In the genomic region with DNA sequence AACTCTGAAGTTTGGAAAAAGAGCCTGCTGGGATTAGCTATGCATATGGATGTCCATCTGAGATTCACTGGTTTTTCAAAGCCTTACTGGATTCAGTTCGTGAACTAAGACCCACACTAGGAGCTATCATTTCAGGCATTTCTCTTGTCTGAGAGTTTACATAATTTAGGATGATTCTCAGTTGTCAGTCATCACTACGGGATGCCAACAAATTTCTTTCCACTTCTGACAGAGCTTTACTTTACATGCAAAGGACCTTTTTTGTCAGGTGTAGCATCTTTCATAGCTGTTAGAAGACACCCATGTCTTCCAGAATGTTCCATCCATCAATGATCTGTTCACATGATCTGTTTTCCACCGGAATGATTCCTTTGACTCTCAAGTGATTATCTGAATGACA, we compare ENCODE assay signal across 8 mouse cellular contexts.
A peak's percentile ranks its signal among the peaks of the same experiment; 100 is the strongest.
DNase-seq lines count a peak whose midpoint lies in the region.
"Not testable (repeated sequence)": the region's sequence is repeated elsewhere in the genome, so short reads cannot be mapped to it uniquely, and the experiment has no call there.

No protein-coding gene starts in this region.

- DNase-seq in A20 (ENCODE audit: low read depth, low spot score), result peak; percentile 1
- DNase-seq in gastrocnemius, adult 8-10 months (ENCODE audit: low spot score in 2 of 2), result peak; percentile 5 to 28
- peak; percentile 2 for DNase-seq in heart, postnatal 25 days (ENCODE audit: low spot score)
- peak; percentile 17 for DNase-seq in kidney, postnatal 14 days
- DNase-seq in left cerebral cortex, adult 18-20 months (ENCODE audit: low spot score in 2 of 2), result peak; percentile 4 to 7
- peak; percentile 23 for DNase-seq in lung, postnatal 36 days
- peak; percentile 3 for DNase-seq in right cerebral cortex, postnatal 25 days
- DNase-seq in thymus, postnatal 14 days, result peak; percentile 8

- intact Hi-C loops in heart, postnatal 25 days (cut with DNase I), result not testable (repeated sequence)

Comparison
In these comparisons a context has a peak if more than half of its experiments do, and no peak if none do; other contexts are left out.
1. Peak in every context shown above with its lines: DNase-seq.